Mouse (Mus musculus) right cerebral cortex, adult 2 months (tissue): ENCODE data around the gene Ephx4.
"Not testable (repeated sequence)": the region's sequence is repeated elsewhere in the genome, so short reads cannot be mapped to it uniquely, and the experiment has no call there.

Experiments
- DNase-seq, 2 experiments: peaks; one replicate each; pipeline ENCODE4 v3.0.0; 2021 to 2022; ENCODE audit warnings: low spot score in 2 of 2

Gene Ephx4

DNA sequence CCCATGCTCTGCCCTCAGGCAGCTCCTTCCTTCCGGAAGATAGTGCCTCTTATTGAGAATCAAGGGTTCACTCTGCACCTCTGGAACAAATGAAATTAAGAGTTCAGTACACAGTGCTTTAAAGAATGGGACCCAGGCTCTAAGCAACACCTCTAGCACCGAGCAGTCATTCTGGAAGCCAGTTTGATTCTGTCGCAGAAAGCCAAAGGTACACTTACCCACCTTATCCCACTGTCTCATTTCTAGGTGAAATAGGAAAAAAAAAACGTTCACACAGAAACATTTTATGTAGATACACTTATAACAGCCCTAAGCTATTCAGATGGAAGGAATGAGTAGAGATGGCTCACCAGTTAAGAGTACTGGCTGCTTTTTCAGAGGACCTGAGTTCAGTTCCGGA is at the start of gene Ephx4:
Gene Ephx4, plus strand, starts transcription at position 301 of the 400 bp plus-strand sequence.
- DNase-seq = no peak

DNA sequence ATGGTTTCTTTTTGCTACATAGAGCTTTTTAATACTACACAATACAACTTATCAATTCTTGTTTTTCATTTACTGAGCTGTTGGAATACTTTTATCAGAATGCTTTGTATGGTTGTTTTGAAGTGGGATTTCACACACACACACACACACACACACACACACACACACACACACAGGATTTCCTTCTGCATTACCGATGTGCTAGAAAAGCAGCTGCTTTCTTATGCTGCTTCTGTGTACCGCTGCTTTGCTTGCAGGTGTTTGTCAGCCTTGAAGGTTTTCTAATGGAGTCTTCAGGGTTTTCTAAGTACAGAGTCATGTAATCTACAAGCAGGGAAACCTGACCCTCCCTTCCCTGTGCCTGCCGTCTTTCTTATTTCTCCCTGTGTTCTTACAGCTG is 48.6 kb upstream of the Ephx4 start:
- DNase-seq = no peak

DNA sequence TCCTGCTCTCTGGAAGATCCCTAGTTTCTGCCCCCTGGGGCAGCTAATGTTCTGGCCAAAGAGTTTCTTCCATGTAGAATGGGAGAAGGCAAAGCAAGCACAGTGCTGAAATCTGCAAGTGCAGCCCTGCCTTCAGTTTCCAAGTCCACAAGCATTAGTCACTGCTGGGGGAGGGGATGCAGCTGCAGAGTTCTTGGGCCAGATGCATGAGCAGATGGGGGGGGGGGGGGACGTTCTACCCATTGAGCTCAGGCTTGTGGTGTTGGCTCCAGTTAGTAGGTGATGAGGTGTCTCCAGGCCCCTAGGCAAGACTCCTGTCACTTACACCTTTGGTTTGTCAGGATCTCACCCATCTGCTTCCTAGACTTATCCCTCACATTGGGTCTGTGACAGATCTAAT is 46.7 kb upstream of the Ephx4 start:
- peak in 1 of 2 experiments; percentile 16 for DNase-seq

DNA sequence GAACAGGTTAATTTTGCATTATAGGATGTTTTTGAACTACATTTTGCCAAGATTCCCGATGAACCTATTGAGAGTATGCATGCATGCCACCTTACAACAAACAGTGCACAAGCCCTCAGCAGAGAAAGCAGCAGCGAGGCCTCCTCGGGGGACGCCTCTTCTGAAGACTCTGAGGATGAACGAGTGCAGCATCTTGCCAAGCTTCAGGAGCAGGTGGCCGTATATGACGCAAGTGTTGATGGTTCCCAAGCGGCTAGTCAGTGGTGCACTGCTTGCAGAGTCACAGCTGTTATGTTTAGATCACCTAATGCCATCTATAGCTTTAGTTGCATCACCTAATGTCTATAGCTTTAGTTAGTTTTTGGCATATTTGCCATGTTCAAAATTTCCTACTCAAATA is 44.8 kb upstream of the Ephx4 start:
- no peak for DNase-seq

DNA sequence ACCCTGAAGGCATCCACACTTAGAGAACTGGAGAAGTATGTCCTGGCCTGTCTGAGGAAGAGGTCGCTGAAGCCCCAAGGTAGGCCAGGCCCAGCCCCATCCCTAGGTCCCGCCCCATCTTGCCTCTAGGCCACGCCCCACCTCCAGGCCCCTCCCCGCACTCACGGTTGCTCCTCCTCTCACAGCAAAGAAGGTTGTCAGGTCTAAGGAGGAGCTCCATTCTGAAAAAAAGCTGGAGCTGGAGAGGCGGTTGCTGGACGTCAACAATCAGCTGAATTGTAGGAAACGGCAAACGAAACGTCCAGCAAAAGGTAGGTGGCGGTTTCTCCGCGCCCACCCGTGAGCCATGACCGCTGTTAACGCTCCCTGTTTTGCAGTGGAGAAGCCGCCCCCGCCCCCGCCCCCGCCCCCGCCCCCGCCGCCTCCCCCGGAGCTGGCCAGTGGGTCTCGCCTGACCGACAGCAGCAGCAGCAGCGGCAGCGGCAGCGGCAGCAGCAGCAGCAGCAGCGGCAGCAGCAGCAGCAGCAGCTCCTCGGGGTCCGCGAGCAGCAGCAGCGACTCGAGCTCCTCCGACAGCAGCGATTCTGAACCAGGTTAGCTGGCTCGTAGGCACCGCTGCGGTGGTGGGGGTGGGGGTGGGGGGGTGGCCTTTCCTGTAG is 43.0 kb upstream of the Ephx4 start:
- peak; percentile 87 to 90 for DNase-seq

DNA sequence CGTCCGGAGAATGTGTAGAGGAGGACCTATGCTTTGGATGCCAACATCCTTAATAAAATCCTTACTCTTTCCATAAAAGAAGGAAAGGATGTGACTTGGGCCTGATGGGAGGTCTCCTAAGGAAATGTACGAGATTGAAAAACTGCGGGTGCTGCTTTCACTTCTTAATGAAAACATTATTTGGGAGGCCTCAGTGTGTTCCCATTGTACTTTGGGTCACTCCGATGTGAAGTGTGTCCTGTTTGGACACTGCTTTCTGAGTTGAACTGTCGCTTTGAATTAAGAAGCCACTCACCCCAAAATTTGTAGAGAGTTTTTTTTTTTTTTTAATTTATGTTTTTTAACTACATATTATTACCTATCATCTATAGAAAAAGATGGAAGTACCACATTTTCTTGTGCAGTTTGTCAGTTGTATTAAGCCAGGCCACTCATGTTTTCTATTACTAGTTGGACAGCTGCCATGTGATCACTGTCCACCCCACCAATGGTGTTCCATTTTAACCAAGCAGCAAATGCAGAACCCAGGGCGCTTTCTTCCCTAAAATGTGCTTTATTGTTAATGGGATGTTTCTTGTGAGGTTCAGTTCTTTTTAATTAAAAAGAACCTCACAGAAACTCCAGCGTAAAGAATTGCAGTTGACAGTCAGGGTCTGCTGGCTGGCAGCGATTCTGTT is 42.3 kb upstream of the Ephx4 start:
- peak in 1 of 2 experiments; percentile 18 for DNase-seq

DNA sequence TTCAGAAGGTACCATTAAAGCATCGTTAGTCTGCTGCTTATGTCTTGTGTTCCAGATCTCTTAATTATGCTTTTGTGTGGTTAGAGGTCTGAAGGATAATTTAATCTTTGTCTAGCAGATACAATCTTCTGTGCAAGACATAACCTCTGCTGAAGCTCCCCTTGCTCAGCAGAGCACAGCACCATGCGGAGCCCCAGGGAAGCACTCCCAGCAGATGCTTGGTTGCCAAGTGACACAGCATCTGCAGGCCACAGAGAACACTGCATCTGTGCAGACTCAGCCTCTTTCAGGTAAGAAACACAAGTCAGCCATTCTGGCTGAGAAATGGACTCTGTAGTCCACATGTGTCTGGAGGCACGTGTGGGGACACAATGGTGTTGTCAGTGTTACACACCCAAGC is 32.5 kb upstream of the Ephx4 start:
- no peak for DNase-seq

DNA sequence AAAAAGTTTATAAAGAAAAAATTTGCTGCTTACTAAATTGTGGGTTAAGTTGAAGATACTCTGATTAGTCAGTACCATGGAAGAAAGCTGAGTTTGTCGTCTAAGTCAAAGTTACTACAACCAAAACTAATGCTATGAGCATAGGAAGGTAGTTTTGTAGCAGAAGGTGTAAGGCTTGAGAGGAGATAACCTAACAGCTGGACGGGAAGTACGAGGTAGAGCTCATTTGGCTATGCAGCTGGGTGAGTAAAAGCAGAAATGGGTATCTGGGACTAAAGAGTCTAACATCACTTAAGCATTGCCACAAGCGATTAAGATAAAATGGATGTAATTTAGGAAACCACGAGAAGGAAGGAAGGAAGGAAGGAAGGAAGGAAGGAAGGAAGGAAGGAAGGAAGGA is 31.2 kb upstream of the Ephx4 start:
- no peak for DNase-seq

DNA sequence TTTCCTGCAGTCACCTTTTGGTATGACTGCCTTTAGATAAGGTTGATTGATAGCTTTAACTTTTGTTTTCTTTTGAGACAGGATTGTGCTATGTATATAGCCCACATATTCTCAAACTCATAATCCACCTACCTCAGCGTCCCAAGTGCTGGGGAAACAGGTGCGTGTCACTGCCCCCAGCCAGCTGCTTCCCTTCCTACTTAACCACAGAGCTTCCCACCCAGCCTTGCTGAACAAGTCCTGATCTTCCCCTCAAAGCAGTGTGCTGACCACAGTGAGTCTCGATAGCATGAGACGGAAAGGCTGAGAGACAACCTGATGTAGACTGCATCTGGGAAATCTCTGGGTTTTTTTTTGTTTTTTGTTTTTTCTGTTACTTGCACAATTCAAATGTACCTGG is 29.3 kb upstream of the Ephx4 start:
- no peak for DNase-seq

DNA sequence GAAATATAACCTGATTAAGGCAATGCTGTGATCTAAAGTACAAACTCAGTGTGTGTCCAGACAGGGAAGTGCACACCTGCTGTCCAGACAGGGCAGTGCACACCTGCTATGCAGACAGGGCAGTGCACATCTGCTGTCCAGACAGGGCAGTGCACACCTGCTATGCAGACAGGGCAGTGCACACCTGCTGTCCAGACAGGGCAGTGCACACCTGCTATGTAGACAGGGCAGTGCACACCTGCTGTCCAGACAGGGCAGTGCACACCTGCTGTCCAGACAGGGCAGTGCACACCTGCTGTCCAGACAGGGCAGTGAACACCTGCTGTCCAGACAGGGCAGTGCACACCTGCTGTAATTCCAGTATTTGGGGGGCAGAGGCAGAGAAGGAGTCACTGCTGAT is 16.1 kb upstream of the Ephx4 start:
- DNase-seq = not testable (repeated sequence)

DNA sequence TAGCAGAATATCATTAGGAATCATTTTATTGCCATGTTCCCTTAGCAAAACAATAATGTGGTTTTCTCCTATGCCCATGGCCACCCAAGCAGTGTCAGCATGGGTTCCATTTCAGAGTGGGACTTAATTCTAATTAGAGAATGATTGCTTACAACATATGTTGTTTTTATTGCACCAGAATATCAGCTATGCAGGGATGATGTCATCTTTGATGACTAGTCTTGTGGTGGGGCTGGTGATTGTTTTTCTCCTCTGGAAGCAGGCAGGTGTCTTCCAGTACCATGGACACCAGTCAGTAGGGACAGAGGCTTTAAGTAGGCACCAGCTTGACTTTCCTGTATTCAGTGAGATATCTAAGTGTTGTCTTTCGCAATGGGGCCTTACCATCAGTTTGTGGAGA is 14.7 kb upstream of the Ephx4 start:
- no peak for DNase-seq

DNA sequence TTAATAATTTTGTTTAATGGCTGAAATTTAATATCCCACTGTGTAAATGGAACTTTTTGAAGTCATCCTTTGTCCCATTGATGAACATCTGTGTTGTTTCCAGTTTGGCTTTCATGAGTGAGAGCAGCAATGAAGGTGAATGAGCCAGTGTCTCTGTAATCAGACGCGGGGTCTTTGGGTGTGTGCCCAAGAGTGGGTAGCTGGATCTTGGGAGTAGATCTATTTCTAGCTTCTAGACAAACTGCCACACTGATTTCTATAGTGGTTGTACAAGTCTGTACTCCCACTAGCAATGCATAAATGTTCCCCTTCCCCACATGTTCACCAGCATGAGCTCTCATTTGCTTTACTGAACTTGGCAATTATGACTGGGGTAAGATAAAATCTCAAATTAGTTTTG is 13.2 kb upstream of the Ephx4 start:
- no peak for DNase-seq

DNA sequence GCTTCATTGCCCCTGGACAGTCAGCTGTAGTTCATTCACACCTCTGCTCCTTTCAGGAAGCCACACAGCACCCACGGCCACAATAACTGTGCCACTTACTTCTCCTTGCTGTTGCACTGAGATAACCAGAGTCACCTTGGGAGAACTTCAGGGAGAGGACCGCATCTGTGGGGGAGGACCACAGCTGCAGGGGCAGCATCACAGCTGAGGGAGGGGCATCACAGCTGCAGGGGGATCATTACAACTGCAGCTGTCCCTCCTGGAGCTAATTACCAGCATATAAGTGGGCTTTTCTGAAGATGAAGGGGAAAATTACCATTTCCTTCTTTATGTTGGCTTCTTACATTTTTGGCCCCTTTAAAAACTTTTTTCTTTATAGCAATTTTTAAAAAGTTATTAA is 8.1 kb upstream of the Ephx4 start:
- DNase-seq = no peak

DNA sequence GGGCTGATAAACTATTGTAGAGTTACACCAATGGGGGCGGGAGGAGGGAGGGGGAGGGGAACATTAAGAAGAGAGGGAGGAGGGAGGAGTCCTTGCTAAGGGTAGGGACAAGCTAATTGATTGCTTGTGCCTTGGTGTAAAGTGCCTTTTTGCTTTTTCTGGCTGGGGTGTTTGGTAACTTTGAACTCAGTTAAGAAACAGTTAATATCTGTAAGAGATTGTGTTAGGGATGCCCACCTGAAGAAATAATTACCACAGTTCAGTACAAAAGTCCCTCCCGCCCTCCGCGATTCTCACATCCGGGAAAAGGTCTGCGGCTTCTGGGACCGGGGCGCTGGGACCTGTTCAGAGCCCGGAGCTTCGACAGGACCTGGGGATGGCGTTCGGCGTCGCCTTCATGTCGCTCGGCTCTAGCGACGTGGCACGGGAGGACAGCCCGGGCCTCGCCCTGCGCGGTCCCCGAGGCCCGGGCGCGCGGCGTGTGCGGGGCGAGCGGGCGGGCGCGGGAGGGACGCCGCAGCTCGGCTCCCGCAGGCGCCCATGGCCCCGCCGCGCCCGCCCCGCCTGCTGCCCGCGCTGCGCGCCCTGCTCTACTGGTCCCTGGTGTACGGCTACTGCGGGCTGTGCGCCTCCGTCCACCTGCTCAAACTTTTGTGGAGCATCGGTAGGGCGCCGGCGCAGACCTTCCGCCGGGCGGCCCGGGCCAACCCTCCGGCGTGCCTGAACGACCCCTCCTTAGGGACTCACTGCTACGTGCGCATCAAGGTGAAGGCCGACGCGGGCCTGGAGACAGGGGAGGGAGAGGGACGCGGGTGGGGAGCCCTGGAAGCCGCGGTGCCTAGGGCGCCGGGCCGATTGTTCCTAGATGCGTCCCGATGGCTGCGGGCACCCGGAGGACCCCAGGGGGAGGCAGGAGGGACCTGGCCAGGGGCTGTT is 743 bp downstream of the Ephx4 start:
- peak; percentile 36 to 42 for DNase-seq

DNA sequence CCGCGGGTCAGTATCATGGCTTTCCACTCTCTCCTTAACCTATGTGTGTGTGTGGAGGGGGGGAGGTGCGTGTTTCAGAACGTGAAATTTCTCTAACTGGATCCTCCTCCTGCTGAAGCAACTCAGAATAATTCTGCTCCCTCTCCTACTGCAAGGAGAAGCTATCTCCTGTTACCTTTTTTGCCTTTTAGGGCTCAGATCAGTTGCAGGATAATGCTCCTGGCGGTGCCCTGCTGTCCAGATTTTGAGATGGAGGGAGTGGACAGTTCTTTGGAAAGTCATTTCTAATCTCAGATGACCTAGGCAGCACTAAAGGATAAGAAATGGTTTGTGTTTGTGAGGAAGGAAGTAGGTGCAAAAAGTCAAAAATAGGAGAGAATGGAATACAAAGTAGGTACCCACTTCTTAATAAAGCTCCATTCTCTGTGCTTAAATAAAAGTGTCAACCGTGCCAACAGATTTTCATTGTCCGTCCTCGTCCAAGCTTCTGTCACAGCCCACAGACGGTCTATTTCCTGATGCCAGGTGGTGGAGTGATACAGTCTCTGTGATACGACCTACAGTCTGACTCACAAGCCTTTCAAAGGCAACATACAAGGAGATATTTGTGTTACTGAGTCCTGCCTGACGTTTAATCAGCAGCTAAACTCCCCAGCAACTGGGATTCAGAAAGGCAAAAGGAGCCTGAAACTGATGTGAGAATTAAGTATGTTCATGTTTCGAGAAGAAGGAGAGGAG is 1.6 kb downstream of the Ephx4 start:
- DNase-seq = peak; percentile 78 to 79

DNA sequence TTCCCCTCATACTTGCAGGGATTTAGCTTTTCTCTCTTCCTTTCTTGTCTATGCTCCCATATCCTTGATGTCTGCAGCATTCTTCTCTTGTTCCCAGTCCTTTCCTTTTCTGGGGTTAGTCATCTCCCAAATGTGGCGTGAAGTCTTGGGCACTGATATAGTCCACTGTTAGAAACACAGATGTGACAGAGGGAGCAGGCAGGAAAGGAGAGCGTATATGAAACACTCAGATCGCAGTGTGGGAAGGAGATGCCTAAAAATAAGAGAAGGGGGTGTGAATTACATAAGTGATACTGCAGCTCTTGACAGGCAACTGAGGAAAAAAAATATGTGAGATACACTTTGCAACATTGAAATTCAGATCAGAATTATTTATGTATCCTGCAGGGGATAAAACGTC is 2.8 kb downstream of the Ephx4 start:
- DNase-seq = peak; percentile 63 to 77

DNA sequence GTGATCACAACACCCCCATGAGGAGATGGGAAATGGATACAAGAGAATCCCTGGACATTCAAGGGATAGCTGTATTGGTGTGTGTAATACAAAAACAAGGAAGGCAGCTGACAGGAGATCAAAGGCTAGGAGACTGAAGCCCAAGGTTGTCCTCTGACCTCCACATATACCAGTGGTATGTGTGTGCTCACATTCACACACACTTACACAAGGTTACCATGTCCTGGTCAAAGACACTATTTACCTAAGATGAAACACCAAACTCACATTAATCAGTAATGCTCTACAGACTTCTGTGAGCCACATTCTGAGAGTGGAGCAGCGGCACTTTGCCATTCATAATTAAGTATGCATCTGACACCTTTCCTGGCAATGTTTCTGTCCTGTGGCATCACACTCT is 7.8 kb downstream of the Ephx4 start:
- DNase-seq = no peak

DNA sequence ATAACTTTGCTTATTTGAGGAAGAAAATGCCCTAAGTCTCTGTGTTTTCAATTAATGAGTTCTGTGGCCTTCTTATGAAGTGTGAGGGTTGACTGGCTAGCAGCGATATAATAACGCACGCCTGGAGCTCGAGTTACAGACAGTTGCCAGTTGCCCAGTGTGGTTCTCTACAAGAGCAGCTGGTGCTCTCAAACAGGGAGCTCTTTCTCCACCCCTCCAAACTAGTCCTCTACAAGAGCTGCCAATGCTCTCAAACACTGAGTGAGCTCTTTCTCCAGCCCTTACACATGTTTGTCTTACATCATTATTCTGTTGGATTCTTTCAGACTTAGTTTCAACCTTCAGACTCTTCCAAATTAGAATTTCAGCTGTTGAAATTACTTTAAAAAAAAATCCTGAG is 8.8 kb downstream of the Ephx4 start:
- no peak for DNase-seq

DNA sequence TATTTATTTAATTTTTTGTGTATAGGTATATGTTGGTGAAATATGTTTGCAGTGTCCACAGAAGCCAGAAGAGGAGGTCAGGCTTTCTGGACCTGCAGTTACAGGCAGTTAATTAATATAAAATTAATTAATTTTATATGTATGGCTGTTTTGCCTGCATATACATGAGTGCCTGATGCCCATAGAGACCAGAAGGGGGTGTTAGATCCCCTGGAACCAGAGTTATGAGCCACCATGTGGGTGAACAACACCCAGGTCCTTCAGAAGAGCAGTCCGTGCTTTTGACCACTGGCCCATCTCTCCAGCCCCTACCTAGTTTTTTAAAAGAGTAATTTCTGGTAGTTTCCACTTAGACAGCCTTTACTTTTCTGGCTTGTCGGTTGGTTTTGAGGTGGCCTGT is 9.7 kb downstream of the Ephx4 start:
- no peak for DNase-seq

DNA sequence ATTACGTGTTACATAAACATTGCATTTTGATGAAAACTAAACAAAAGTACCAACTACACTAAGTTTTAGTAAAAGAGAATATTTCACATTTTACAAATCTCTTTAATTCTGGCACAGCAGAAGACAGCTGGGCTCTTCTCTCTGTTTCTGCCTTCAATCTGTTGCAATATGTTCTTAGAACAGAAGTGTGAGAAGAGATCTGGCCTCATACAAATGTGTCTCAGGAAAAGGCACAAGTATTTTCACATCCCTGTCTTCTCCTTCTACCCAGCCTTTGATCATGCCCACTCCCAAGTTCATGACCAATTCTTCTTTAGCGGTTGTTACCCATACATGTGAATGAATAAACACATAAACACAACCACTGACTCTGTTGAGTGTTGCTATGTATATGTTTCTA is 12.6 kb downstream of the Ephx4 start:
- peak; percentile 20 to 32 for DNase-seq

DNA sequence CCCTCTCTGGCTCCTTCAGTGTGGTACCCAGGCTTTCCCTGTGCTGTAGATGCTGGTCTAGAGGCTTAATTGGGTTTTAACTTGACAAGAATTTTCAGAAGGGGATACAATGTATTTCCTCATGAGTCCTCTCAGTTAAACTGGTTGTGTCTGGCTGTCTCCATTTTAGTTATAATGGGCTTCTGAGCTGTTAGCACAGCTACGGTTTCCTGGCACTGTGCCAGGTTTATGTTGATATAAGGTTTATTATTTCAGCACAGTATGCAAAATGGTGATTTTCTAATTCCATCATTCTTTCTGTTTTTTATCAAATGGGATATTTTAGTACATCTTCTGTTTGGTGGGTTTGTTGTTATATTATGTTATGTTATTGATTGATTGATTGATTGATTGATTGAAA is 19.1 kb downstream of the Ephx4 start:
- DNase-seq = no peak

DNA sequence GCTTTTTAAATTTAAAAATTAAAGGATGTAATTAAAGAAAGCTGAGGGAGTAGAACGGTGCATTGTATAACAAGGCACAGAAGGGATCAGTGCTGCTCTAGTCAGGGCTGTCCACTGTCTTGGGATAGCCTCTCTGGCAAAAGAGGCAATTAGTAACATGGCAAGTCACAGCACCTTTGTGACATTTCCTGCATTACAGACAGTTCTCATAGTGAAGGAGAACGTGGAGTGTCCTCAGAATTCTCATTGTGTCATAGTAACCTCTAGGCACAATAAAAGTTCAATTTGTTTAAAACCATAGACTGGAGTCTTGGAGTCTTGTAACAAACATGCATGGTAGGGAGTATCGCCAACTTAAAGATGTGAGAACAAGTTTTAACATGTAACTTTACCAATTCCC is 28.7 kb downstream of the Ephx4 start, which contains the start of gene Lpcat2b:
Gene Lpcat2b, plus strand, starts transcription at position 301 of the 400 bp plus-strand sequence.
- no peak for DNase-seq
